ENCODE assay signal across 11 mouse cellular contexts in the genomic region with DNA sequence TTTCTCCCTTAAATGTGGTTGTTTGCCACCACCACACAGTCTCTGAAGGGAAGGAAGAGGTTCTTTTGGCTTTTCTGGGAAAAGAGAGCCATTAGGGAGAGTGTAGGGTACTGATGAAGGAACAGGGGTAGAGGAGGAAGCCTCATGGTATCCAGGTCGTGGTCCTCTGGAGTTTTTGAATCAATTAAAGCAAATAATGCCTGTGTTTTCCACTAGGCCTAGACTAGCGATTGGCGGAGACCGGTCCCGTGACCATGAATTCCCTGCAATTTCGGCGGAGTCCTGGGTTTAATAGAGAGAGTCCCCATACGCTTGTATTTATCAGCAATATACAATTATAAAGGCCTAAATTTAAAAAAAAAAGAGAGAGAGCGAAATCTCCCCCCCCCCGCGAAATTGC. TPM values are rescaled to one million over a fixed set of nuclear protein-coding genes. Genes with fewer than 3 reads are reported as not detected.
DNase-seq lines count a peak whose midpoint lies in the region; ATAC-seq and TF ChIP-seq lines count a peak whose summit lies in the region.
"Had no signal": no experiment of that assay in that cellular context is flagged by ENCODE, and none has a peak within 500 bp of the region (broad histone marks: within the 10 kb centered on the region; RNA-seq: fewer than 3 reads in every experiment).

No protein-coding gene starts in this region.

- no peak for TF ChIP-seq POLR2A in liver, adult 2 months (IDR thresholded peaks at IDR 0.05; ENCODE audit: extremely low read depth, insufficient read depth, low read length)
- no peak for TF ChIP-seq POLR2A in small intestine, adult 2 months (IDR thresholded peaks at IDR 0.05; ENCODE audit: low read depth, low read length)

- no peak overlapping the region for H3K9ac ChIP-seq in liver, adult 2 months (ENCODE audit: low read depth, low read length)
- H3K9ac ChIP-seq in embryonic facial prominence, embryonic 14.5 days (ENCODE audit: low read depth, low read length): no peak overlapping the region
- peak overlapping the region; percentile 99 for H3K9ac ChIP-seq in kidney, embryonic 16.5 days (replicated peaks; ENCODE audit: low read length)

- no peaks in the 10 kb centered on the region for H3K36me3 ChIP-seq in liver, adult 2 months (ENCODE audit: control insufficient read depth, insufficient read depth, low read length)
- no peaks in the 10 kb centered on the region for H3K36me3 ChIP-seq in embryonic facial prominence, embryonic 14.5 days (ENCODE audit: control insufficient read depth, insufficient read depth, low read length)
- H3K36me3 ChIP-seq in kidney, embryonic 16.5 days (ENCODE audit: insufficient read depth, low read length): peaks cover 10% of the 10 kb centered on the region
- H3K36me3 ChIP-seq in small intestine, adult 2 months (ENCODE audit: control insufficient read depth, insufficient read depth, low read length): no peaks in the 10 kb centered on the region; the same call in 1 of the 2 replicates

- no peak for DNase-seq in liver, adult 2 months (ENCODE audit: extremely low read depth, low read depth, low spot score)
- no peak for DNase-seq in liver
- DNase-seq in embryonic facial prominence, embryonic 14.5 days (ENCODE audit: low spot score): no peak
- no peak for DNase-seq in cerebellum, postnatal 36 days
- no peak for DNase-seq in B cell, adult 2 months
- no peak for DNase-seq in T-cell, adult 2 months (ENCODE audit: low spot score)
- DNase-seq: cerebellum, adult 11-12 months; gastrocnemius, postnatal 10 days; spleen, adult 18-20 months had no signal

- no peak overlapping the region for H3K4me3 ChIP-seq in liver, adult 2 months (ENCODE audit: insufficient read depth, low read depth, low read length)
- H3K4me3 ChIP-seq in embryonic facial prominence, embryonic 14.5 days (ENCODE audit: low read depth, low read length): no peak overlapping the region; the same call in 1 of the 2 replicates
- peak overlapping the region; percentile 73 for H3K4me3 ChIP-seq in kidney, embryonic 16.5 days (ENCODE audit: low read length)
- H3K4me3 ChIP-seq in small intestine, adult 2 months (ENCODE audit: low read depth, low read length): no peak overlapping the region

- 0 out of 2 replicates have a peak overlapping the region, but pooled peaks have one; percentile 12 for H3K27ac ChIP-seq in liver, adult 2 months (replicated peaks; ENCODE audit: insufficient read depth, low read depth, low read length)
- H3K27ac ChIP-seq in embryonic facial prominence, embryonic 14.5 days (replicated peaks; ENCODE audit: low read depth, low read length): no peak overlapping the region; the same call in 1 of the 2 replicates
- H3K27ac ChIP-seq in kidney, embryonic 16.5 days (ENCODE audit: low read length): peak overlapping the region; percentile 99
- peak overlapping the region; percentile 35 for H3K27ac ChIP-seq in small intestine, adult 2 months (ENCODE audit: insufficient read depth, low read depth, low read length)

- peaks cover 3% of the 10 kb centered on the region; the same call in 1 of the 2 replicates for H3K4me1 ChIP-seq in liver, adult 2 months (ENCODE audit: control insufficient read depth, insufficient read depth, low read length)
- no peaks in the 10 kb centered on the region for H3K4me1 ChIP-seq in embryonic facial prominence, embryonic 14.5 days (ENCODE audit: control insufficient read depth, insufficient read depth, low read length)
- peaks cover 57% of the 10 kb centered on the region for H3K4me1 ChIP-seq in kidney, embryonic 16.5 days (ENCODE audit: insufficient read depth, low read length)
- H3K4me1 ChIP-seq in small intestine, adult 2 months (ENCODE audit: control insufficient read depth, insufficient read depth, insufficient read length, low read length): no peaks in the 10 kb centered on the region

- H3K4me2 ChIP-seq in embryonic facial prominence, embryonic 14.5 days (ENCODE audit: low read depth, low read length): peak overlapping the region; percentile 50; the same call in 1 of the 2 replicates
- peak overlapping the region; percentile 80 for H3K4me2 ChIP-seq in kidney, embryonic 16.5 days (replicated peaks; ENCODE audit: low read depth, low read length)

- WGBS in liver, adult 2 months: 23% methylated on average over 11 of the region's 11 CpGs
- 6% methylated on average over 10 of the region's 11 CpGs for WGBS in embryonic facial prominence, embryonic 14.5 days
- WGBS in kidney, embryonic 16.5 days: 5% methylated on average over 11 of the region's 11 CpGs
- 50% methylated on average over 11 of the region's 11 CpGs for WGBS in small intestine, adult 2 months

- no peak for ATAC-seq in embryonic facial prominence, embryonic 14.5 days (ENCODE audit: low read depth)
- ATAC-seq in kidney, embryonic 16.5 days (ENCODE audit: low FRiP score, low TSS enrichment): no peak

- no peak for TF ChIP-seq CTCF in liver, adult 2 months (IDR thresholded peaks at IDR 0.05; ENCODE audit: low read depth, low read length)
- no peak for TF ChIP-seq CTCF in small intestine, adult 2 months (IDR thresholded peaks at IDR 0.05; ENCODE audit: extremely low read depth, insufficient read length, insufficient replicate concordance, low read depth, low read length)

- peaks cover 20% of the 10 kb centered on the region for H3K27me3 ChIP-seq in liver, adult 2 months (ENCODE audit: control insufficient read depth, insufficient read depth, low read length)
- H3K27me3 ChIP-seq in embryonic facial prominence, embryonic 14.5 days (replicated peaks; ENCODE audit: control insufficient read depth, insufficient read depth, low read length): peaks cover 93% of the 10 kb centered on the region
- H3K27me3 ChIP-seq in kidney, embryonic 16.5 days (ENCODE audit: insufficient read depth, low read length): no peaks in the 10 kb centered on the region
- peaks cover 38% of the 10 kb centered on the region for H3K27me3 ChIP-seq in small intestine, adult 2 months (ENCODE audit: control insufficient read depth, insufficient read depth, low read length)

- no peaks in the 10 kb centered on the region for H3K79me2 ChIP-seq in liver, adult 2 months (ENCODE audit: control insufficient read depth, insufficient read depth, low read length)

- H3K9me3 ChIP-seq in embryonic facial prominence, embryonic 14.5 days (ENCODE audit: control insufficient read depth, low read length): no peaks in the 10 kb centered on the region
- H3K9me3 ChIP-seq in kidney, embryonic 16.5 days (ENCODE audit: low read length): no peaks in the 10 kb centered on the region

RNA-seq across cellular contexts. Expression of gene Hoxb2, which starts 1.0 kb away (rescaled TPM):
- total RNA-seq in liver, adult 2 months (2014; rRNA removed): 0.46 and 0.60 TPM in 2 replicates
- polyA plus RNA-seq in liver, adult 2 months (2012; rRNA removed): 0.98 and 1.3 TPM in 2 replicates
- polyA plus RNA-seq in embryonic facial prominence, embryonic 14.5 days (2014; fragmentation: Nextera tagmentation; extraction: Ambion mirVana): 7.5 and 8.9 TPM in 2 replicates
- 34.4 and 36.1 TPM in 2 replicates for polyA plus RNA-seq in kidney, embryonic 16.5 days (2015; fragmentation: Nextera tagmentation; extraction: Ambion mirVana)
- polyA plus RNA-seq in small intestine, adult 2 months (2012; rRNA removed): 9.9 TPM in 2 replicates

RNA-seq across cellular contexts. Expression of gene Hoxb1, which starts 14.2 kb away (rescaled TPM):
- total RNA-seq in liver, adult 2 months (2014; rRNA removed): not detected in 2 replicates
- not detected in 2 replicates for polyA plus RNA-seq in liver, adult 2 months (2012; rRNA removed)
- polyA plus RNA-seq in embryonic facial prominence, embryonic 14.5 days (2014; fragmentation: Nextera tagmentation; extraction: Ambion mirVana): 0.13 TPM in 1 of 2 replicates, not detected in the other
- 0.08 and 0.12 TPM in 2 replicates for polyA plus RNA-seq in kidney, embryonic 16.5 days (2015; fragmentation: Nextera tagmentation; extraction: Ambion mirVana)
- polyA plus RNA-seq in small intestine, adult 2 months (2012; rRNA removed): not detected in 2 replicates
- total RNA-seq: gastrocnemius, postnatal 10 days had no signal

RNA-seq across cellular contexts. Expression of gene Hoxb3, which starts 28.2 kb away (rescaled TPM):
- 0.18 and 0.47 TPM in 2 replicates for total RNA-seq in liver, adult 2 months (2014; rRNA removed)
- 0.47 and 0.48 TPM in 2 replicates for polyA plus RNA-seq in liver, adult 2 months (2012; rRNA removed)
- 0.81 and 1.1 TPM in 2 replicates for polyA plus RNA-seq in embryonic facial prominence, embryonic 14.5 days (2014; fragmentation: Nextera tagmentation; extraction: Ambion mirVana)
- polyA plus RNA-seq in kidney, embryonic 16.5 days (2015; fragmentation: Nextera tagmentation; extraction: Ambion mirVana): 3.7 and 4.3 TPM in 2 replicates
- 3.5 and 5.5 TPM in 2 replicates for polyA plus RNA-seq in small intestine, adult 2 months (2012; rRNA removed)

RNA-seq across cellular contexts. Expression of gene Hoxb4, which starts 33.2 kb away (rescaled TPM):
- total RNA-seq in liver, adult 2 months (2014; rRNA removed): 0.37 and 0.67 TPM in 2 replicates
- 0.55 and 0.91 TPM in 2 replicates for polyA plus RNA-seq in liver, adult 2 months (2012; rRNA removed)
- polyA plus RNA-seq in embryonic facial prominence, embryonic 14.5 days (2014; fragmentation: Nextera tagmentation; extraction: Ambion mirVana): 0.62 and 0.70 TPM in 2 replicates
- 4.1 and 6.2 TPM in 2 replicates for polyA plus RNA-seq in kidney, embryonic 16.5 days (2015; fragmentation: Nextera tagmentation; extraction: Ambion mirVana)
- 1.4 and 2.9 TPM in 2 replicates for polyA plus RNA-seq in small intestine, adult 2 months (2012; rRNA removed)

RNA-seq across cellular contexts. Expression of gene Hoxb5, which starts 48.2 kb away (rescaled TPM):
- 0.09 and 0.20 TPM in 2 replicates for total RNA-seq in liver, adult 2 months (2014; rRNA removed)
- 0.35 and 0.40 TPM in 2 replicates for polyA plus RNA-seq in liver, adult 2 months (2012; rRNA removed)
- polyA plus RNA-seq in embryonic facial prominence, embryonic 14.5 days (2014; fragmentation: Nextera tagmentation; extraction: Ambion mirVana): 1.8 and 2.4 TPM in 2 replicates
- 19.2 and 24.3 TPM in 2 replicates for polyA plus RNA-seq in kidney, embryonic 16.5 days (2015; fragmentation: Nextera tagmentation; extraction: Ambion mirVana)
- polyA plus RNA-seq in small intestine, adult 2 months (2012; rRNA removed): 1.8 and 3.2 TPM in 2 replicates
